ENCODE assay signal across 7 mouse cellular contexts in the genomic region with DNA sequence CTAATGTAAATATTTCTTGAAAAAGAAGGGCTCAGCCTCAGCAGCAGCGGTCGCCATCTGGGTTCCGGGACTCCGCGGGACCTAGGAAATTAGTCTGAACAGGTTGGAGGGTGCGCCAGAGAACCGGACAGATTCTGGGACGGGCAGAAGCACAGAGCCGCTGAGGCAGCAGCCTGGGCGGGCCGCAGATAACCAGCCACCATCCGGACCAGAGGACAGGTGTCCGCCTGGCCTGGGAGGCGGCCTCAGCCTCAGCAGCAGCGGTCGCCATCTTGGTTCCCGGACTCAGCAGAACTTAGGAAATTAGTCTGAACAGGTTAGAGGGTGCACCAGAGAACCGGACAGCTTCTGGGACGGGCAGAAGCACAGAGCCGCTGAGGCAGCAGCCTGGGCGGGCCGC.
DNase-seq lines count a peak whose midpoint lies in the region; TF ChIP-seq lines count a peak whose summit lies in the region.
"Not testable (repeated sequence)": the region's sequence is repeated elsewhere in the genome, so short reads cannot be mapped to it uniquely, and the experiment has no call there.

No protein-coding gene starts in this region.

- TF ChIP-seq POLR2A in thymus, adult 2 months (IDR thresholded peaks at IDR 0.05; ENCODE audit: control insufficient read depth, extremely low read depth, insufficient read depth, low read length, poor library complexity), result not testable (repeated sequence)

- H3K27me3 ChIP-seq in thymus, adult 2 months (ENCODE audit: control insufficient read depth, insufficient read depth, low read length), result not testable (repeated sequence)

- intact Hi-C loops in left cerebral cortex, postnatal 14 days (cut with DNase I), result not testable (repeated sequence)

- H3K4me3 ChIP-seq in thymus, adult 2 months (ENCODE audit: control insufficient read depth, insufficient read depth, low read length), result not testable (repeated sequence)

- DNase-seq in adrenal gland, postnatal 25 days, result peak; percentile 21
- DNase-seq in frontal cortex, postnatal 10 days (ENCODE audit: low spot score in 2 of 2), result peak; percentile 8 to 14
- peak; percentile 2 to 5 for DNase-seq in heart, adult 18-20 months
- peak; percentile 1 to 71 for DNase-seq in kidney, postnatal 25 days
- peak; percentile 3 to 10 for DNase-seq in left cerebral cortex, postnatal 14 days (ENCODE audit: low spot score in 2 of 2)
- peak; percentile 7 for DNase-seq in right cerebral cortex, adult 18-20 months
- peak; percentile 21 for DNase-seq in thymus, adult 2 months

- not testable (repeated sequence) for H3K36me3 ChIP-seq in thymus, adult 2 months (ENCODE audit: control insufficient read depth, insufficient read depth, low read length)

- WGBS in thymus, adult 2 months, result 96% methylated on average over 22 of the region's 22 CpGs

- not testable (repeated sequence) for TF ChIP-seq CTCF in thymus, adult 2 months (IDR thresholded peaks at IDR 0.05; ENCODE audit: borderline replicate concordance, control insufficient read depth, extremely low read depth, insufficient read depth, low read length, poor library complexity)

- H3K27ac ChIP-seq in thymus, adult 2 months (ENCODE audit: control insufficient read depth, insufficient read depth, low read length), result not testable (repeated sequence)

- not testable (repeated sequence) for H3K4me1 ChIP-seq in thymus, adult 2 months (replicated peaks; ENCODE audit: control insufficient read depth, insufficient read depth, low read length)
